Mouse (Mus musculus): Measurements from ENCODE around the gene Trim38.

Gene Trim38

DNA sequence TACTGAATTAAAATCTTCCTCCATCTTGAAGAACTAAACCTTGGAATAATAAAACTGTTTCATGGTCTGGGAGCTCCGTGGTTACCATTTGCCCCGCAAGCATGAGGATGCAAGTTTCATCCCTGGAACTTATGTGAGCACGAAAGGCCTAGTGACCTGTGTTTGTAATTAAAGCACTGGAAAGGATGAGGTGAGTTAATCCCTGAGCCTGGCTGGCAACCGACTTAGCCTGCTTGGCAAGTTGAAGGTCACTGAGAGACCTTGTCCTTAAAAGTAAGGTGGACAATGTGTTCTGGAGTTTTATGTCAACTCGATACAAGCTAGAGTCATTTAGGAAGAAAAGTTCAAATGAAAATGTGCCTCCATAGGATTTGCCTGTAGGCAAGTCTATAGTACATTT, 65.1 kb downstream of the Trim38 start:
- no peak for DNase-seq (ENCODE audit: low spot score in 2 of 2)

GRCm38 (mm10) chr13:23836630-23837029, 66.9 kb downstream of the Trim38 start:
- DNase-seq (ENCODE audit: low spot score in 2 of 2), result no peak

- no peak for DNase-seq (ENCODE audit: low spot score in 2 of 2)
These were observed 69.6 kb downstream of the Trim38 start, which contains the start of gene Slc17a3 for GRCm38 (mm10) chr13:23839308-23839707. TSS of gene Slc17a3 (plus strand) at chr13:23839434.

Data from spleen, postnatal 10 days (tissue).